Mouse (Mus musculus) midbrain, embryonic 12.5 days (tissue): Measurements from ENCODE around the gene Arhgap11a. TPM values are rescaled to one million over a fixed set of nuclear protein-coding genes. Genes with fewer than 3 reads are reported as not detected.

Experiments
- ATAC-seq: fragments of 200-750 bp; cut with Nextera tagmentation; 2 replicates; pipeline ENCODE4 v1.8.0; 2017; ENCODE audit warnings: low read depth, moderate TSS enrichment, moderate library complexity; ENCODE audit not compliant: low FRiP score
- H3K27ac ChIP-seq: fragments of 300-500 bp; sonication (generic); replicated peaks from 2 replicates; pipeline ENCODE4 v1.5.1; 2016; ENCODE audit warnings: mild to moderate bottlenecking
- H3K27me3 ChIP-seq: fragments of 300-500 bp; sonication (generic); 2 replicates; pipeline ENCODE4 v1.6.1; 2016; ENCODE audit warnings: mild to moderate bottlenecking
- H3K36me3 ChIP-seq: fragments of 300-500 bp; sonication (generic); 2 replicates; pipeline ENCODE4 v1.6.1; 2016
- H3K4me1 ChIP-seq: fragments of 300-500 bp; sonication (generic); 2 replicates; pipeline ENCODE4 v1.6.1; 2016
- H3K4me2 ChIP-seq: fragments of 300-500 bp; sonication (generic); replicated peaks from 2 replicates; pipeline ENCODE4 v1.6.1; 2016; ENCODE audit warnings: mild to moderate bottlenecking, moderate library complexity
- H3K4me3 ChIP-seq: fragments of 300-500 bp; sonication (generic); 2 replicates; pipeline ENCODE4 v1.5.1; 2016; ENCODE audit warnings: mild to moderate bottlenecking
- H3K9ac ChIP-seq: fragments of 300-500 bp; sonication (generic); replicated peaks from 2 replicates; pipeline ENCODE4 v1.6.1; 2016; ENCODE audit warnings: mild to moderate bottlenecking, moderate library complexity
- H3K9me3 ChIP-seq: fragments of 300-500 bp; sonication (generic); 2 replicates; pipeline ENCODE4 v1.6.1; 2016; ENCODE audit warnings: mild to moderate bottlenecking
- WGBS: fragments of 180-500 bp; shearing (Covaris S2); methylation state at CpG from one replicate; pipeline ENCODE4 v1.1.7; 2016; 5-methylcytosine and 5-hydroxymethylcytosine counted together
- polyA plus RNA-seq: library from polyadenylated mRNA; unstranded; fragments of >200 nt; fragmentation: Nextera tagmentation; extraction: Ambion mirVana; gene quantifications from 2 replicates; pipeline ENCODE4 v1.2.1, GENCODE M21; 2016

The Arhgap11a gene
- polyA plus RNA-seq, 1 experiment from 2014 or later, result 53.4 TPM

GRCm38 (mm10) chr2:113806851-113807577 is 41.4 kb downstream of the Arhgap11a start:
- H3K4me2 ChIP-seq, result no peak overlapping the region
- no peak for ATAC-seq
- no peaks in the 10 kb centered on the region for H3K9me3 ChIP-seq
- H3K4me1 ChIP-seq, result no peaks in the 10 kb centered on the region
- H3K27me3 ChIP-seq, result no peaks in the 10 kb centered on the region
- 67% methylated on average over 10 of the region's 10 CpGs for WGBS
- no peaks in the 10 kb centered on the region for H3K36me3 ChIP-seq
- no peak overlapping the region for H3K27ac ChIP-seq
- no peak overlapping the region for H3K9ac ChIP-seq
- no peak overlapping the region for H3K4me3 ChIP-seq

- Histone ChIP-seq H3K36me3 (no peaks in the 10 kb centered on the region), H3K9me3 (no peaks in the 10 kb centered on the region), H3K27me3 (no peaks in the 10 kb centered on the region), H3K9ac (no peak overlapping the region), H3K4me2 (no peak overlapping the region), H3K27ac (no peak overlapping the region), H3K4me3 (no peak overlapping the region), H3K4me1 (no peaks in the 10 kb centered on the region)
- WGBS, result 90% methylated on average over 4 of the region's 4 CpGs
- no peak for ATAC-seq
Observed at GRCm38 (mm10) chr2:113805765-113806164, 42.7 kb downstream of the Arhgap11a start.

- 47% methylated on average over 1 of the region's 1 CpGs for WGBS
- Histone ChIP-seq H3K27me3 (no peaks in the 10 kb centered on the region), H3K4me3 (no peak overlapping the region), H3K9me3 (no peaks in the 10 kb centered on the region), H3K36me3 (no peaks in the 10 kb centered on the region), H3K4me2 (no peak overlapping the region), H3K4me1 (no peaks in the 10 kb centered on the region), H3K9ac (no peak overlapping the region), H3K27ac (no peak overlapping the region)
- no peak for ATAC-seq
Observed at GRCm38 (mm10) chr2:113803753-113804152, 44.7 kb downstream of the Arhgap11a start.

GRCm38 (mm10) chr2:113800846-113801245 is 47.6 kb downstream of the Arhgap11a start:
- Histone ChIP-seq H3K4me3 (no peak overlapping the region), H3K4me1 (no peaks in the 10 kb centered on the region), H3K27me3 (no peaks in the 10 kb centered on the region), H3K27ac (no peak overlapping the region), H3K4me2 (no peak overlapping the region), H3K9ac (no peak overlapping the region), H3K9me3 (no peaks in the 10 kb centered on the region), H3K36me3 (no peaks in the 10 kb centered on the region)
- 72% methylated on average over 5 of the region's 5 CpGs for WGBS
- no peak for ATAC-seq

GRCm38 (mm10) chr2:113798605-113799004 is 49.9 kb downstream of the Arhgap11a start:
- Histone ChIP-seq H3K9ac (no peak overlapping the region), H3K9me3 (no peaks in the 10 kb centered on the region), H3K36me3 (no peaks in the 10 kb centered on the region), H3K4me2 (no peak overlapping the region), H3K27me3 (no peaks in the 10 kb centered on the region), H3K4me1 (no peaks in the 10 kb centered on the region), H3K27ac (no peak overlapping the region), H3K4me3 (no peak overlapping the region)
- ATAC-seq, result no peak
- 91% methylated on average over 13 of the region's 13 CpGs for WGBS

- Histone ChIP-seq H3K4me3 (no peak overlapping the region), H3K4me2 (no peak overlapping the region), H3K9me3 (no peaks in the 10 kb centered on the region), H3K4me1 (no peaks in the 10 kb centered on the region), H3K27ac (no peak overlapping the region), H3K36me3 (0 out of 2 replicates have a peak, but pooled peaks cover 5% of the 10 kb centered on the region), H3K9ac (no peak overlapping the region), H3K27me3 (no peaks in the 10 kb centered on the region)
- WGBS, result 81% methylated on average over 4 of the region's 4 CpGs
- no peak for ATAC-seq
Observed at GRCm38 (mm10) chr2:113795186-113795585, 53.3 kb downstream of the Arhgap11a start.

GRCm38 (mm10) chr2:113793521-113793920 is 54.9 kb downstream of the Arhgap11a start:
- H3K27ac ChIP-seq, result no peak overlapping the region
- H3K27me3 ChIP-seq, result no peaks in the 10 kb centered on the region
- H3K36me3 ChIP-seq, result peaks cover 9% of the 10 kb centered on the region; the same call in 1 of the 2 replicates
- no peak for ATAC-seq
- no peaks in the 10 kb centered on the region for H3K9me3 ChIP-seq
- H3K4me1 ChIP-seq, result no peaks in the 10 kb centered on the region
- H3K4me2 ChIP-seq, result no peak overlapping the region
- no peak overlapping the region for H3K9ac ChIP-seq
- WGBS, result 91% methylated on average over 3 of the region's 3 CpGs
- no peak overlapping the region for H3K4me3 ChIP-seq

GRCm38 (mm10) chr2:113788821-113789387 is 59.6 kb downstream of the Arhgap11a start:
- Histone ChIP-seq H3K4me1 (no peaks in the 10 kb centered on the region), H3K9ac (no peak overlapping the region), H3K27ac (no peak overlapping the region), H3K9me3 (no peaks in the 10 kb centered on the region), H3K4me3 (no peak overlapping the region), H3K4me2 (no peak overlapping the region), H3K36me3 (peaks cover 23% of the 10 kb centered on the region), H3K27me3 (no peaks in the 10 kb centered on the region)
- ATAC-seq, result no peak
- 91% methylated on average over 4 of the region's 4 CpGs for WGBS

GRCm38 (mm10) chr2:113787882-113788281 is 60.6 kb downstream of the Arhgap11a start:
- Histone ChIP-seq H3K9ac (no peak overlapping the region), H3K4me1 (no peaks in the 10 kb centered on the region), H3K4me2 (no peak overlapping the region), H3K27me3 (no peaks in the 10 kb centered on the region), H3K27ac (no peak overlapping the region), H3K36me3 (peaks cover 23% of the 10 kb centered on the region), H3K4me3 (no peak overlapping the region), H3K9me3 (no peaks in the 10 kb centered on the region)
- no peak for ATAC-seq
- 94% methylated on average over 4 of the region's 4 CpGs for WGBS

GRCm38 (mm10) chr2:113784851-113785250 is 63.6 kb downstream of the Arhgap11a start:
- ATAC-seq, result no peak

GRCm38 (mm10) chr2:113781521-113781920 is 66.9 kb downstream of the Arhgap11a start:
- H3K9ac ChIP-seq, result no peak overlapping the region
- no peak overlapping the region for H3K4me2 ChIP-seq
- H3K4me3 ChIP-seq, result no peak overlapping the region
- 0 out of 2 replicates have a peak, but pooled peaks cover 4% of the 10 kb centered on the region for H3K36me3 ChIP-seq
- 84% methylated on average over 4 of the region's 4 CpGs for WGBS
- no peak for ATAC-seq
- H3K27ac ChIP-seq, result no peak overlapping the region
- no peaks in the 10 kb centered on the region for H3K4me1 ChIP-seq
- no peaks in the 10 kb centered on the region for H3K9me3 ChIP-seq
- H3K27me3 ChIP-seq, result no peaks in the 10 kb centered on the region

More at GRCm38 (mm10) chr2:113784851-113785250, 63.6 kb downstream of the Arhgap11a start:
- Histone ChIP-seq H3K27ac (no peak overlapping the region), H3K9me3 (no peaks in the 10 kb centered on the region), H3K4me3 (no peak overlapping the region), H3K4me1 (no peaks in the 10 kb centered on the region), H3K27me3 (no peaks in the 10 kb centered on the region), H3K4me2 (no peak overlapping the region), H3K9ac (no peak overlapping the region), H3K36me3 (peaks cover 18% of the 10 kb centered on the region)
- 77% methylated on average over 3 of the region's 3 CpGs for WGBS
